Mouse (Mus musculus): ENCODE data around the gene Adgrf2.
A peak's percentile ranks its signal among the peaks of the same experiment; 100 is the strongest.

Adgrf2 gene

GRCm38 (mm10) chr17:42741801-42742217 lies at the start of gene Adgrf2:
Gene Adgrf2 (minus strand): TSS chr17:42742179.
- no peak for DNase-seq (ENCODE audit: low read depth)

- DNase-seq (ENCODE audit: low read depth) = no peak
Measured at GRCm38 (mm10) chr17:42790787-42791186, 48.8 kb upstream of the Adgrf2 start.

- DNase-seq (ENCODE audit: low read depth) = no peak
Measured at GRCm38 (mm10) chr17:42789723-42790122, 47.7 kb upstream of the Adgrf2 start.

- no peak for DNase-seq (ENCODE audit: low read depth)
Measured at GRCm38 (mm10) chr17:42788686-42789453, 46.9 kb upstream of the Adgrf2 start.

- peak; percentile 64 for DNase-seq (ENCODE audit: low read depth)
Measured at GRCm38 (mm10) chr17:42782156-42782757, 40.3 kb upstream of the Adgrf2 start.

GRCm38 (mm10) chr17:42753791-42754190 lies 11.8 kb upstream of the Adgrf2 start:
- DNase-seq (ENCODE audit: low read depth) = no peak

GRCm38 (mm10) chr17:42752173-42752572 lies 10.2 kb upstream of the Adgrf2 start:
- DNase-seq (ENCODE audit: low read depth) = no peak

- DNase-seq (ENCODE audit: low read depth) = no peak
Measured at GRCm38 (mm10) chr17:42745657-42746420, 3.9 kb upstream of the Adgrf2 start.

GRCm38 (mm10) chr17:42742823-42743222 lies 844 bp upstream of the Adgrf2 start:
- no peak for DNase-seq (ENCODE audit: low read depth)

- DNase-seq (ENCODE audit: low read depth) = no peak
Measured at GRCm38 (mm10) chr17:42738794-42739193, 3.2 kb downstream of the Adgrf2 start.

GRCm38 (mm10) chr17:42717161-42717560 lies 24.8 kb downstream of the Adgrf2 start:
- DNase-seq (ENCODE audit: low read depth) = peak; percentile 0

GRCm38 (mm10) chr17:42714991-42715390 lies 27.0 kb downstream of the Adgrf2 start:
- DNase-seq (ENCODE audit: low read depth) = no peak

- DNase-seq (ENCODE audit: low read depth) = no peak
Measured at GRCm38 (mm10) chr17:42710717-42711116, 31.3 kb downstream of the Adgrf2 start.

GRCm38 (mm10) chr17:42705611-42706010 lies 36.4 kb downstream of the Adgrf2 start:
- no peak for DNase-seq (ENCODE audit: low read depth)

- DNase-seq (ENCODE audit: low read depth) = no peak
Measured at GRCm38 (mm10) chr17:42702198-42702597, 39.8 kb downstream of the Adgrf2 start.

GRCm38 (mm10) chr17:42694730-42695129 lies 47.2 kb downstream of the Adgrf2 start:
- no peak for DNase-seq (ENCODE audit: low read depth)

- DNase-seq (ENCODE audit: low read depth) = no peak
Measured at GRCm38 (mm10) chr17:42692136-42692535, 49.8 kb downstream of the Adgrf2 start, which contains the start of gene Adgrf4. Gene Adgrf4 (minus strand): TSS chr17:42692284.

- DNase-seq (ENCODE audit: low read depth) = no peak
Measured at GRCm38 (mm10) chr17:42690531-42690930, 51.4 kb downstream of the Adgrf2 start.
